Mouse (Mus musculus): ENCODE results near the gene Gm20388.

Gm20388 gene

DNA sequence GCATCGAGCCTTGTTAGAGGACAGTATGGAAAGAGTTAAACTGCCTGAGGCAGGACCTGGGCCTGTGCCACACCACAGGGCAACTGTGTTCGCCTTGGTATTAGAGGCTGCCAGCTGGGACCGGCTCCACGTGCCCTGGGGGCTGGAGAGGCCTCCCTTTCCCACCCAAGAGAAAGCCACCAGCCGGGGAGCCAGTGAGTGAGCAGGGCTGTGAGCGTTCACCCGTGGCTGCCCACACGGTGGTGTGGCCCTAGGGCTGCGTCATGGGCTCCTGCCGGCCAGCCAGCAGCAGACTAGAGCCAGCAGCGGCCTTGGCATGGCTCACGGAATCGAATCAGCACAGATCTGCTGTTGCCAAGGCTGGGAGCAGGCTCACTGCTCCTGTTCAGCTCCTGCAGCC is 359.8 kb downstream of the Gm20388 start:
- DNase-seq, result no peak

- no peak for DNase-seq
Observed at GRCm38 (mm10) chr8:120273430-120273829, 362.8 kb downstream of the Gm20388 start.

GRCm38 (mm10) chr8:120276051-120276890 is 365.6 kb downstream of the Gm20388 start:
- DNase-seq, result peak; percentile 95

DNA sequence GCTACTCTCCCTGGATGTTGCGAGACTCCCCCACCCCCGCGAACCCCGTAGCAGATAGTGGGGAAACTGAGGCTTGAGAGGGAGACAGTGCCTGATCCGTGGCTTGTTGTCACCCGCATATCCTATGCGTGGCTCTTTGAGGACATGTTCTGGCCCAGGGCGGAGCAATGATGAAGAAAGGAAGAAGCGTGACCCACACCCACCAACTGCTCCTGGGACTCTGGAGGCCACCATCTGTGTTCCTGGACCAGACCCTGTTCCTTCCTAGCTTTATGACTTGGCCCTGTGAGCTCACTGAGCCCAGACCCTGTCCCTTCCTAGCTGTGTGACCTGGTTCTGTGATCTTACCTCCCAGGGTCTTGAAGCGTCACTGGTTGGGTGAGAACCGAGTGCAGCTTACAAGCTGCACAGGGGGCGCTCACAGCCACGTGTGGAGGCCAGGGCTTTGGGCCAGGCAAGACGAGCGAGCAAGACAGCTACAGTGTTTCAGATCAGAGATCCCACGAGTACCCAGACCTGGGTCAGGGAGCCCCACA is 366.3 kb downstream of the Gm20388 start:
- peak; percentile 58 for DNase-seq

GRCm38 (mm10) chr8:120278009-120278408 is 367.4 kb downstream of the Gm20388 start:
- no peak for DNase-seq

DNA sequence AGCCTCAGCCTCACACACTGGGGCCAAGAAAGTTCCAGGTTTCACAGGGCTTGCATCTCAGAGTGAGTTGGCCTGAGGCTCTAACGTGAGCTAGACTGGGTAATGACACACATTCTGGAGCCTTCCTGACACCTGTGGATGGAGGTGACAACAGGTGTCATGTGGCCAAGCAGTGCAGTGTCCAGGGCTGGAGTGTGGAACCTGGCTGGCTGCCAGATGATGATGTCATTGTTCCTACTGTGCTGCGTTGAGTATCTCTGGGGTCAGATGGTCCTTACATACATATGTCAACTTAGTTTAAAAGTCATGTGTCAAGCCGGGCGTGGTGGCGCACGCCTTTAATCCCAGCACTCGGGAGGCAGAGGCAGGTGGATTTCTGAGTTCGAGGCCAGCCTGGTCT is 368.8 kb downstream of the Gm20388 start:
- no peak for DNase-seq

DNA sequence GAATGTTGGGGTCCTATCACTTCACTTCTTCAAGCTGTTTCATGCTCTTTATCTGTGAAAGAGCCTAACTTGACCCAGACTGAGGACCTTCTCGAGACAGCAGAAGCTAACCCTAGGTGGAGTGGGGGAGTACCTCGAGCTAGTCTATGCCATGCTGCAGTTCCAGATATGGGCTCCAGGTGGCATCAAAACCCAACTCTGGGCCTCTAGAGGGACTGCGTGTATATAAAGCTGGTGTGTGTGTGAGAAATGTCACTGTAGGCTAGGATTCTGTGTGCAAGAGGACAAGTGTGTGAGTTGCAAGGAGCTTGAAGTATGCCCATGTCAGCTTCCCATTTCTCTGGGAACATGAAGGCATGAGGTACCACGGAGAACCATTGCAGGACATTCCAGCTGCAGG is 370.8 kb downstream of the Gm20388 start:
- DNase-seq, result peak; percentile 81

GRCm38 (mm10) chr8:120282465-120282864 is 371.8 kb downstream of the Gm20388 start:
- no peak for DNase-seq

- no peak for DNase-seq
Observed at GRCm38 (mm10) chr8:120284265-120284664, 373.6 kb downstream of the Gm20388 start.

DNA sequence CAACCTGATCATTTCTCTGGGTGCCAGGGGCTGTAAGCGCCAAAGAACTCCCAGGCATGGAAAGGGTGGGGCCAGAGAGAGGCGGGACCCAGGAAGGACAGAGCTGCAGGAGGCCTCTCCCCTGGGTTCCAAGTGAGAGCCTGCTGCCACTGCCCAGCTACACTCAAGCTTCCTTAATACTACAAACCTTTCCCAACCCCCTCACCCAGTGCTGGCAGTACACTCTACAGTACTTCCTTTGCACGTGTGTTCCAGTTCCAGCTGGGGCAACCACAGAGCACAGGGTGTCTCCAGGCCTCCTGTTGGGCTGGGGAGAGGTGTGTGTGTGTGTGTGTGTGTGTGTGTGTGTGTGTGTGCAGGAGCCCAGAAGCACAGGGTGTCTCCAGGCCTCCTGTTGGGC is 374.4 kb downstream of the Gm20388 start:
- peak; percentile 61 for DNase-seq

- DNase-seq, result no peak
Observed at GRCm38 (mm10) chr8:120285878-120286277, 375.2 kb downstream of the Gm20388 start.

DNA sequence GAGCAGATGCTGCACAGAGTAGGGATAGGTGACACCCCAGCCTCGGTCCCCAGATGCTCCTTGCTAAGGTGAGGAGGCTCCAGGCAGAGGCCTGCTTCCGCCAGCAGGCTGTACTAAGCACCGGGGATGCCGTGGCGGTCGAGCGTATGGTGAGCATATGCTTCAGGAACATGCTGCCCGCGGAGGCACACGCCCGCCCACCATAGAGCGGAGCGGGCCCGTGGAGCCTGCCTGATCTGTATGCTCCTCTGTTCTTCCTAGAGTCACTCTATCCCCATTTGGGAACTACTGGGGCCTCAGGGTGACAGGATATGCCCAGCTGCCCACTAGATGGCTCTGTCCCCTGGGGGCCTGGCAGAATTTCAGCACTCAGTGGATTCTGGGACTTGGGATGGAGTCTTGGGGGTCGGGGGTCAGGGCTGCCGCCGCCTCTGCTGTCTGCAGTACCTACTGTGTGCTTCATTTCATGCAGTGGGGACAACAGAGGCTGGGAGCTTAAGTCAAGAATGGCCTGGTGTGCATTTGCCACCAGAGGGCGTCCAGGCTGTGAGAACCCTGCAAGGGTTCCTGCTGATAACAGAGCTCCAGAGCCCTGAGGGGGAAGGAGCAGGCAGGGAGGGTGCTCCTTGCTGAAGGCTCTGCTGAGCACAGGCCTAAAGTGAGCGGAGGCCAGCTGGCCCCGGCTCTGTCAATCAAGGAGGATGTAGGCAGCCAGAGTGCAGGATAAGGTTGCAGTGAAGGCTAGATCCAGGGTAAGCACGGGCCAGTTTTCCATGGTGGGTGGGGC is 377.7 kb downstream of the Gm20388 start:
- DNase-seq, result peak; percentile 90

- DNase-seq, result no peak
Observed at GRCm38 (mm10) chr8:120289191-120289590, 378.6 kb downstream of the Gm20388 start.

GRCm38 (mm10) chr8:120289698-120290181 is 379.1 kb downstream of the Gm20388 start:
- DNase-seq, result peak; percentile 59

- DNase-seq, result no peak
Observed at GRCm38 (mm10) chr8:120290614-120291013, 380.0 kb downstream of the Gm20388 start.

GRCm38 (mm10) chr8:120291650-120292049 is 381.0 kb downstream of the Gm20388 start:
- DNase-seq, result no peak

GRCm38 (mm10) chr8:120292316-120293107 is 381.9 kb downstream of the Gm20388 start:
- peak; percentile 46 for DNase-seq

GRCm38 (mm10) chr8:120293421-120294357 is 383.0 kb downstream of the Gm20388 start:
- peak; percentile 92 for DNase-seq

DNA sequence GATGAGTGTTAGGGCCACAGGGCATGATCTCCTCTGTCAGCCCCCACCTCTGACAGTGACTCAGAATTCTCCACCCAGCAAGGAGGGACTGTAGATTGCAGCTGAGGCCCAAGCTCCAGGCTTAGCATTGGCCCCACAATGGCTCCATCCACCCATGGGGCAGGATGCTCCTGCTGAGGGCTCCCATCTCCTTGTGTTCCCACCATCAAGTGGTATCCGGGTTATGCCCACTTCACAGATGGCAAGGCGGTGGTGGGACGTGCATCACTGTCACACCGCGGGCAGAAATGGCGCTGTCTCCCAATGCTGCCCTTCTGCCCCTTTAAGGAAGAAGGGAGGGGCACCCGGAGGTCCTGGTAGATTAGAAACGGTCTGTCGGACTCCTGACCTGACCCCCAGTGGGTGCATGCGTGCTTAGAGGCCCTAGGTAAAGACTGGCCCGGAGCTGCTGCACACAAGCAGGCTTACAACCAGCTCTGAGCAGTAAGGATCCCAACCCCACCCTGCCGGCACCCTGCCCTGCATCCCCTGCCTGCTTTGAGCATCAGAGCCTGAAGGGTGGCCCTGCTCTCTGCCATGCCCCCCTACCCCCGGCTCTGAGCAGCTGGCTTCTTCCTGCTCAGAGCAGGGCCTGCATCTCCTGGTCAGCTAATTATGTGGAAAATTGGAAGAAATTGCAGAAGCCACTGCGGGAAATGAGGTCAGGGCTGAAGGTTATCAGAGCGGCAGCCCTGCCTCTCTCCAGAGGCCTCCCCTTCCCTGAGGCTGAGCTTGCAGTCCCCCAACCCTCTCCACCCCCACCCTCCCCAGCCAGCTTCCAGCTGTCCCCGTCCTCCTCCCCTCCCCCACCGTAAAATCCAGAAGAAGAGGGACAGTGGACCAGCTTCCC is 384.6 kb downstream of the Gm20388 start:
- DNase-seq, result peak; percentile 80

- no peak for DNase-seq
Observed at GRCm38 (mm10) chr8:120297000-120297399, 386.4 kb downstream of the Gm20388 start.

Data from liver (tissue).